Mouse (Mus musculus): ENCODE results near the gene Snx20. TPM values are rescaled to one million over a fixed set of nuclear protein-coding genes. Genes with fewer than 3 reads are reported as not detected.

Gene Snx20
- polyA plus RNA-seq, 1 experiment from 2014 or later: 1.1 TPM

GRCm38 (mm10) chr8:88619513-88619912, 16.4 kb downstream of the Snx20 start:
- no peak overlapping the region for H3K4me3 ChIP-seq
- ATAC-seq (ENCODE audit: low read depth): no peak
- H3K27me3 ChIP-seq: peaks cover 10% of the 10 kb centered on the region

GRCm38 (mm10) chr8:88618612-88619011, 17.3 kb downstream of the Snx20 start:
- no peaks in the 10 kb centered on the region for H3K4me1 ChIP-seq (replicated peaks)
- no peaks in the 10 kb centered on the region for H3K9me3 ChIP-seq
- H3K9ac ChIP-seq: no peak overlapping the region
- no peak overlapping the region for H3K4me3 ChIP-seq
- H3K4me2 ChIP-seq: no peak overlapping the region
- 83% methylated on average over 5 of the region's 5 CpGs for WGBS
- H3K27me3 ChIP-seq: peaks cover 10% of the 10 kb centered on the region
- no peaks in the 10 kb centered on the region for H3K36me3 ChIP-seq
- no peak for ATAC-seq (ENCODE audit: low read depth)
- no peak overlapping the region for H3K27ac ChIP-seq (replicated peaks)

More at GRCm38 (mm10) chr8:88619513-88619912, 16.4 kb downstream of the Snx20 start:
- Histone ChIP-seq H3K9me3 (no peaks in the 10 kb centered on the region), H3K4me1 (replicated peaks) (no peaks in the 10 kb centered on the region), H3K27ac (replicated peaks) (no peak overlapping the region), H3K4me2 (no peak overlapping the region), H3K9ac (no peak overlapping the region), H3K36me3 (no peaks in the 10 kb centered on the region)
- WGBS: 72% methylated on average over 3 of the region's 3 CpGs

GRCm38 (mm10) chr8:88614981-88615380, 20.9 kb downstream of the Snx20 start:
- Histone ChIP-seq H3K9me3 (no peaks in the 10 kb centered on the region), H3K27ac (replicated peaks) (no peak overlapping the region), H3K9ac (no peak overlapping the region), H3K36me3 (no peaks in the 10 kb centered on the region), H3K4me1 (replicated peaks) (no peaks in the 10 kb centered on the region), H3K4me3 (no peak overlapping the region), H3K27me3 (no peaks in the 10 kb centered on the region; the same call in 1 of the 2 replicates), H3K4me2 (no peak overlapping the region)
- ATAC-seq (ENCODE audit: low read depth): no peak
- 72% methylated on average over 5 of the region's 5 CpGs for WGBS

- H3K4me1 ChIP-seq (replicated peaks): peaks cover 4% of the 10 kb centered on the region
- H3K4me2 ChIP-seq: no peak overlapping the region
- ATAC-seq (ENCODE audit: low read depth): no peak
- no peak overlapping the region for H3K9ac ChIP-seq
- H3K27me3 ChIP-seq: no peaks in the 10 kb centered on the region
- H3K9me3 ChIP-seq: no peaks in the 10 kb centered on the region
- H3K27ac ChIP-seq (replicated peaks): no peak overlapping the region
- H3K36me3 ChIP-seq: no peaks in the 10 kb centered on the region
- WGBS: 63% methylated on average over 6 of the region's 6 CpGs
- H3K4me3 ChIP-seq: no peak overlapping the region
Measured at GRCm38 (mm10) chr8:88610271-88610670, 25.7 kb downstream of the Snx20 start.

GRCm38 (mm10) chr8:88609036-88609435, 26.9 kb downstream of the Snx20 start:
- Histone ChIP-seq H3K27me3 (no peaks in the 10 kb centered on the region), H3K9ac (no peak overlapping the region), H3K9me3 (no peaks in the 10 kb centered on the region), H3K4me1 (replicated peaks) (peaks cover 16% of the 10 kb centered on the region), H3K4me3 (no peak overlapping the region), H3K27ac (replicated peaks) (no peak overlapping the region), H3K4me2 (no peak overlapping the region), H3K36me3 (no peaks in the 10 kb centered on the region)
- no peak for ATAC-seq (ENCODE audit: low read depth)
- 77% methylated on average over 8 of the region's 8 CpGs for WGBS

GRCm38 (mm10) chr8:88605361-88606040, 30.4 kb downstream of the Snx20 start:
- peaks cover 27% of the 10 kb centered on the region for H3K4me1 ChIP-seq (replicated peaks)
- no peak overlapping the region for H3K4me3 ChIP-seq
- WGBS: 44% methylated on average over 13 of the region's 13 CpGs
- no peak for ATAC-seq (ENCODE audit: low read depth)
- no peaks in the 10 kb centered on the region for H3K36me3 ChIP-seq
- H3K27ac ChIP-seq (replicated peaks): no peak overlapping the region
- H3K27me3 ChIP-seq: no peaks in the 10 kb centered on the region
- H3K4me2 ChIP-seq: no peak overlapping the region
- no peak overlapping the region for H3K9ac ChIP-seq
- H3K9me3 ChIP-seq: no peaks in the 10 kb centered on the region

GRCm38 (mm10) chr8:88604065-88605038, 31.6 kb downstream of the Snx20 start:
- Histone ChIP-seq H3K9ac (peak overlapping the region; percentile 64), H3K4me1 (replicated peaks) (peaks cover 27% of the 10 kb centered on the region), H3K9me3 (no peaks in the 10 kb centered on the region), H3K4me3 (peak overlapping the region; percentile 32), H3K27me3 (no peaks in the 10 kb centered on the region), H3K36me3 (no peaks in the 10 kb centered on the region), H3K4me2 (peak overlapping the region; percentile 62), H3K27ac (replicated peaks) (peak overlapping the region; percentile 52)
- 5% methylated on average over 20 of the region's 20 CpGs for WGBS
- peak; percentile 87 for ATAC-seq (ENCODE audit: low read depth)

- Histone ChIP-seq H3K9me3 (no peaks in the 10 kb centered on the region), H3K4me1 (replicated peaks) (peaks cover 27% of the 10 kb centered on the region), H3K9ac (peak overlapping the region; percentile 64), H3K4me2 (peak overlapping the region; percentile 62), H3K4me3 (peak overlapping the region; percentile 32), H3K27me3 (no peaks in the 10 kb centered on the region), H3K27ac (replicated peaks) (peak overlapping the region; percentile 52), H3K36me3 (no peaks in the 10 kb centered on the region)
- WGBS: 4% methylated on average over 10 of the region's 10 CpGs
- peak; percentile 66 for ATAC-seq (ENCODE audit: low read depth)
Measured at GRCm38 (mm10) chr8:88603446-88603989, 32.4 kb downstream of the Snx20 start.

- 86% methylated on average over 7 of the region's 7 CpGs for WGBS
Measured at GRCm38 (mm10) chr8:88599491-88599890, 36.4 kb downstream of the Snx20 start.

GRCm38 (mm10) chr8:88598578-88598977, 37.4 kb downstream of the Snx20 start:
- 78% methylated on average over 5 of the region's 5 CpGs for WGBS
- no peak for ATAC-seq (ENCODE audit: low read depth)
- H3K9me3 ChIP-seq: no peaks in the 10 kb centered on the region

More at GRCm38 (mm10) chr8:88599491-88599890, 36.4 kb downstream of the Snx20 start:
- no peaks in the 10 kb centered on the region for H3K9me3 ChIP-seq
- H3K36me3 ChIP-seq: no peaks in the 10 kb centered on the region
- no peaks in the 10 kb centered on the region for H3K27me3 ChIP-seq
- H3K9ac ChIP-seq: no peak overlapping the region
- H3K4me3 ChIP-seq: no peak overlapping the region
- no peak overlapping the region for H3K4me2 ChIP-seq
- ATAC-seq (ENCODE audit: low read depth): no peak
- H3K4me1 ChIP-seq (replicated peaks): peaks cover 16% of the 10 kb centered on the region
- H3K27ac ChIP-seq (replicated peaks): no peak overlapping the region

GRCm38 (mm10) chr8:88596042-88596441, 39.9 kb downstream of the Snx20 start:
- no peaks in the 10 kb centered on the region for H3K9me3 ChIP-seq
- H3K36me3 ChIP-seq: peaks cover 11% of the 10 kb centered on the region; the same call in 1 of the 2 replicates
- no peaks in the 10 kb centered on the region for H3K27me3 ChIP-seq
- H3K4me2 ChIP-seq: no peak overlapping the region
- H3K27ac ChIP-seq (replicated peaks): no peak overlapping the region
- H3K4me3 ChIP-seq: no peak overlapping the region
- no peak overlapping the region for H3K9ac ChIP-seq
- H3K4me1 ChIP-seq (replicated peaks): no peaks in the 10 kb centered on the region
- no peak for ATAC-seq (ENCODE audit: low read depth)
- 80% methylated on average over 12 of the region's 12 CpGs for WGBS

More at GRCm38 (mm10) chr8:88598578-88598977, 37.4 kb downstream of the Snx20 start:
- Histone ChIP-seq H3K4me1 (replicated peaks) (peaks cover 7% of the 10 kb centered on the region), H3K9ac (no peak overlapping the region), H3K4me3 (no peak overlapping the region), H3K36me3 (no peaks in the 10 kb centered on the region), H3K27ac (replicated peaks) (no peak overlapping the region), H3K27me3 (no peaks in the 10 kb centered on the region), H3K4me2 (no peak overlapping the region)

- Histone ChIP-seq H3K4me2 (no peak overlapping the region), H3K9ac (no peak overlapping the region), H3K4me1 (replicated peaks) (no peaks in the 10 kb centered on the region), H3K4me3 (no peak overlapping the region), H3K36me3 (peaks cover 19% of the 10 kb centered on the region), H3K27me3 (no peaks in the 10 kb centered on the region), H3K27ac (replicated peaks) (no peak overlapping the region), H3K9me3 (no peaks in the 10 kb centered on the region)
- WGBS: 93% methylated on average over 1 of the region's 1 CpGs
- ATAC-seq (ENCODE audit: low read depth): no peak
Measured at GRCm38 (mm10) chr8:88593947-88594346, 42.0 kb downstream of the Snx20 start.

All from neural tube, embryonic 13.5 days (tissue).